Mouse (Mus musculus): Measurements from ENCODE around the gene Gm9958.

Gene Gm9958

GRCm38 (mm10) chr5:90414142-90414924 lies 47.3 kb downstream of the Gm9958 start:
- DNase-seq (ENCODE audit: low spot score) = no peak

GRCm38 (mm10) chr5:90414925-90415295 lies 47.9 kb downstream of the Gm9958 start:
- no peak for DNase-seq (ENCODE audit: low spot score)

Data from T-cell, adult 2 months (primary cell).